Mouse (Mus musculus) urinary bladder, postnatal 14 days (tissue): ENCODE data around the gene Tshz2.
"Not testable (repeated sequence)": the region's sequence is repeated elsewhere in the genome, so short reads cannot be mapped to it uniquely, and the experiment has no call there.

ENCODE experiments used
- DNase-seq: peaks from one replicate; pipeline ENCODE4 v3.0.0; 2021; ENCODE audit warnings: low spot score

Gene Tshz2

GRCm38 (mm10) chr2:169814351-169814750, 181.5 kb downstream of the Tshz2 start:
- DNase-seq, result no peak

GRCm38 (mm10) chr2:169814757-169815156, 181.9 kb downstream of the Tshz2 start:
- no peak for DNase-seq

DNA sequence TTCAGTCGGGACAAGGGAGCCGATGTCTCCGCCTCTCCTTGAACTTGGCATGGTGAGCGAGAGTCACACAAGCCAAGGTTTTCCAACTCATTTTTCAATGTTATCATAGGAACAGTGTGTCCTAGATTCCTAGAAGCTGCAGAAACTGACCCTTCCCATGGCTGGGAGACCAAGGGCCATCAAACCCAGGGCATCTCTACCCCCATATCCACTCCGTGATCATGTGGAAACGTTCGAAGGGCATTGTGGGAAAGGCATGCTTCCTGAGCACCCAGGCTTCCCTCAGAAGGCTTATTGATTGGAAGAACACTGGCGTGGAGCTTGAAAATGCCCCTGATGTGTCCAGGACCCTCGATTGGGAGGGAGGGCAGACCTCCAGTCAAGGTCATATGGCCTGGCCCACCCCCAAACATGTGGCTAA, 188.2 kb downstream of the Tshz2 start:
- peak; percentile 27 for DNase-seq

DNA sequence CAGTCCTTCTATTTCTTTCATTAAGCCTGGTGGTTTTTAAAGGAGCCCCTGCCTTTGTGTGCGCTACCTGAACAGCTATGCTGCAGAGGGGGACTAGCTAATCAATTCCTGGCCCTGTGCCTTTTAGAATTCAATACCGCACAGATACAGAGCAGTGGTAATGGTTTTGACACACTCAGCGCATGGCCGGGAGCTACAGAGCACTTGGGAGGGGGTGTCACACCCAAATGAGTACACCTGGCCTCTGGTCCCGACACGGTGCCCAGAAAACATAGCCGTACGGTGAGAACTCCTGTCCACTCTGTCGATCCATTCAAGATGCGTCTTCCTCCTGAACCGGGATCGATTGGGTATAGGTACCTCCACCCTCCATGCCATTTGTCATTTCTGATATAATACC, 193.1 kb downstream of the Tshz2 start:
- DNase-seq, result no peak

DNA sequence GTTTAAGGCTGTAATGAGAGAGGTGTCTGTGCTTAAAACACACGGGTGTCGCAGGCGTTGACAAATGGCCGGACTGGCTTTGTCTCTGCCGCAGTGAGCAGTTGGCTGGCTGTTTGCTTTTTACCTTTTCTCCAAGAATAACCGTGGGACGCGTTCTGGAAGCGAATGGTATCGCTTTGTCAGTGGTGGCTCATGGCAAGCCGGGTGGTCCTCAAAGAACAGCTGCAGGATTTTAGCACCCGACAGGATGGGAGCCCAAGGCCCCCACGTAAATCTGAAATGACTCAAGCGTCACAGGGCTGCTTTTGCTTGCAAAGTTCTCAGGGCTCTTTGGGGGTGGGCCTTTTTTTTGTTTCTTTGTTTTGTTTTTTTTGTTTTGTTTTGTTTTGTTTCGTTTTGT, 193.5 kb downstream of the Tshz2 start:
- DNase-seq, result no peak

DNA sequence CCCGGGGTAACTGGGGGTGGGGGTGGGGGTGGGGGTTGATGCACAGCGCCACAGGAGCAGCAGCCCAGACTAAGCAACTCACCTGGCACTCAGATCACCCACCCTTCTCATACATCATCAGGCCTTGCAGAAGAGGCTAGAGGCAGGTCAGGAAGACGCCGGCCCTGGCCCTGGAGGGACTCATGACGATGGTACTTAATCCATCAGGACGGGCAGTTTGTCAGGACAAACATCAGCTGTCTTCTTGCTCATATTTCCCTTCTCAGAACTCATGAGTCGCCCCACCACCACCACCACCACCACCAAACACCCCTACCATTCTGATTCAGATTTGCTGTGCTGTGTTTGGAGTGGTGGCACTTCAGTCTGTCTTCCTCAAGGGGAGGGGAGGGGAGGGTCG, 194.0 kb downstream of the Tshz2 start:
- DNase-seq, result no peak

DNA sequence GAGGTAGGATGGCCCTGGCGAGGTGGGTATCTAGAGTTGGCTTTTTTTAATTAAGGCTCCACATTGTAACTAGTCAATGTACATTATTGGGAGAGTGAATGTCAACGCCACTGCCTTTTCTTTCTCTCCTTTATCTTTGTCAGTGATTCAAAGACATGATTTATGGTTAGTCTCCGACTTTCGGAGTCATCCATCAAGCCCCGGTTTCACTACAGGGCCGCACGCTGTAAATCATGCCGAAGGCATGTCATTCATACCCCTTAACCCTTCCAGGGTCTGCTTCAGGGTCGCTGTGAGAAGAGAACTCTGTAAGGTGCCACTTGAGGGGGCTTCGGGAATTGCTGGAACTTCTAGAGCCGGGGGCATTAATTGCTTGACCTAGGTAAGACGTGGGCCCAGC, 199.4 kb downstream of the Tshz2 start:
- DNase-seq, result no peak

DNA sequence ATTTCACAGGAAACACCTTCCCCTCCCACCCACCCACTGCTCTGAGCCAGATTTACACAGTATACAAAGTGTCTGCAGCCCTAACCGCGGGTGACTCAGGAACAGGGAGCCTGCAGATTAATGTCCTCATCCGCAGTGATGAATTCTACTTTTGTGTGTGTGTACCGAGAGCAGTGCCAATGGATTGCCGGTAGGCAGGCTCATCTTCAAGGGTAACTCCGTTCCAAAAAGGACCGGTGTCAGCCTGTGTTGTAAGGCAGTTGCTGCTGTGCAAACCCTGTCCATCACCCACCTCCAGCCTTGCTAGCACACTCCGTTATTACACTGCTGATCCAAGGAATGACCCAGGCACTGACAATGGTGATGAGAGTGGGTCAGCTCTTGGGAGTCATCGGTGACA, 200.8 kb downstream of the Tshz2 start:
- no peak for DNase-seq

GRCm38 (mm10) chr2:169834602-169835001, 201.8 kb downstream of the Tshz2 start:
- no peak for DNase-seq

GRCm38 (mm10) chr2:169837031-169837605, 204.3 kb downstream of the Tshz2 start:
- DNase-seq, result no peak

GRCm38 (mm10) chr2:169838521-169838920, 205.7 kb downstream of the Tshz2 start:
- DNase-seq, result no peak

- DNase-seq, result no peak
Observed at GRCm38 (mm10) chr2:169841442-169841841, 208.6 kb downstream of the Tshz2 start.

- no peak for DNase-seq
Observed at GRCm38 (mm10) chr2:169842494-169842893, 209.7 kb downstream of the Tshz2 start.

DNA sequence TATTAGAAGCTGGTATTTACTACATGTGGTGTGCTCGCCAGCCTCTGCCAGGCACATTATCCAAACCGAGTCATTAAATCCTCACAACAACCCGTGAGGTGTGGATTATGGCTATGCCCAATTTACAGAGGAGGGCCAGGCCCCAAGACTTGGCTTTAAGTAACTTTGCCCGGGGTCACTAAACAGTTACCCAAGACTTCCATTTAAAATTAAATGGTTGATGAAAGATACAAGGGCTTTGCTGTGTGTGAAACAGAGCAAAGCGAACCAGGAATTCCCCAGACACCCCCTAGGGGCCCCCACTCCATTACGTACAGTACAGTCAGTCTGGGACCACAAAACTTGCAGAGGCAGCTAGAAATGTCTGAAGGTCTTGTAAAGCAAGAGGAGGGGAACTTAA, 210.7 kb downstream of the Tshz2 start:
- no peak for DNase-seq

GRCm38 (mm10) chr2:169849077-169849476, 216.3 kb downstream of the Tshz2 start:
- DNase-seq, result peak; percentile 46

- DNase-seq, result no peak
Observed at GRCm38 (mm10) chr2:169849541-169849940, 216.7 kb downstream of the Tshz2 start.

DNA sequence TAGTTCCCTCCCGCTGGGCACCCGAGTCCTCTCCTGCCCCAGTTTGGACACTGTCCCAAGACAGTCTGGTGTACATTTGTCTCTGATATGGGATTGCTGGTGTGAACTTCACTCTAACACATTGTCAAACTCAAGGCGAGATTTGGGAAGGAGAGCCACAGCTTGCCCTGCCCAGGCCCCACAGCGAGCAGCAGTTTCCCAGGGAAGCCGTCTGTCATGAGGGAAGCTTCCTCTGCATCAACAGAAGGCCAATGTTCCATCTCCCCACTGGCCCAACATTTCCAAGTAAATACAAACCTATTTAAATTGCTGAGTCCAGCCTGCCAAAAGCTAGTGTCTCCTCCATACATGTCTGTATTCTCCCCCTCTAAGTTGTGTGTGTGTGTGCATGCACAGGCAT, 218.8 kb downstream of the Tshz2 start:
- no peak for DNase-seq

GRCm38 (mm10) chr2:169854491-169854890, 221.7 kb downstream of the Tshz2 start:
- DNase-seq, result no peak

DNA sequence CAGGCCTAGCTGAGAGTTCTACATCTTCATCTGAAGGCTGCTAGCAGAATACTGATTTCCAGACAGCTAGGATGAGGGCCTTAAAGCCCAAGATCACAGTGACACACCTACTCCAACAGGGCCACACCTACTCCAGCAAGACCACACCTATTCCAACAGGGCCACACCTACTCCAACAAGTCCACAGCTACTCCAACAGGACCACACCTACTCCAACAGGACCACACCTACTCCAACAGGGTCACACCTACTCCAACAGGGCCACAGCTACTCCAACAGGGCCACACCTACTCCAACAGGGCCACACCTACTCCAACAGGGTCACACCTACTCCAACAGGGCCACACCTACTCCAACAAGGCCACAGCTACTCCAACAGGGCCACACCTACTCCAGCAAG, 224.2 kb downstream of the Tshz2 start:
- DNase-seq, result not testable (repeated sequence)

- no peak for DNase-seq
Observed at GRCm38 (mm10) chr2:169859078-169859855, 226.5 kb downstream of the Tshz2 start.

DNA sequence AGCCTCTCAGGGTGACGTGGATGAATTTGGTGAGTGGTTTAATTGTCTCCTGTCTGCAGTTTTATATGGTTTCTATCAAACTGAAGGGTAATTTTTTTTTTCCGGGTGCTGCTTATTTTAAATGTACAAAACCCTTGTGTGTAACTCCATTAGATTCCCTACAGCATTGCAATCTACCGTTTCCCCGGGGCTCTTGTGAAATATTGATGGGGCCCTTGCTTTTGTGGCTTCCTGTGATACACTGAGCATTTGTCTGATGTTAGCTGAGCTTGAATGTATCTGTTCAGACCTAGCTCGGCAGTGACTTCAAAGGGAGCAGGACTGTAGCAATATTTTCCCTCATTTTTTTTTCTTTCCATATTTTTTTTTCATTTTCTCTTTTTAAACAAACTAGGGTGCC, 228.1 kb downstream of the Tshz2 start:
- no peak for DNase-seq

DNA sequence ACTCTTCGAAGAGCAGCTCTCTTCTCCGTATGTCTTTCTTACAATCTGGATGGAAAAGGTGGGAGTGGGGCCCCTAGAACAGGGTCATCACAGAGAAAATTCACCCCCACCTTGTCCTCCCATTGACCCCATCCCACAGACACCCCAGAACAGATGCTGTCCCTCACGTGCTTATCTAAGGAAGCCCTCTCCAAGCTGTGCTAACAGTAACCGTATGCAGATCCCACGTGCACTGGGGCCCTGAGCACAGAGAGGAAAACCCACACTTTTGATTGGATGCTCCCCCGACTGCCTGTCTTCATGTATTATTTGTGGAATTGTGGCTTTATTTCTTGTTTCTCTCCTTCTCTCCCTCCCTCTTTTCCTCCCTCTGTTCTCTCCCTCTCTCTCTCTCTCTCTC, 229.9 kb downstream of the Tshz2 start:
- DNase-seq, result no peak

- no peak for DNase-seq
Observed at GRCm38 (mm10) chr2:169869468-169869867, 236.7 kb downstream of the Tshz2 start.

DNA sequence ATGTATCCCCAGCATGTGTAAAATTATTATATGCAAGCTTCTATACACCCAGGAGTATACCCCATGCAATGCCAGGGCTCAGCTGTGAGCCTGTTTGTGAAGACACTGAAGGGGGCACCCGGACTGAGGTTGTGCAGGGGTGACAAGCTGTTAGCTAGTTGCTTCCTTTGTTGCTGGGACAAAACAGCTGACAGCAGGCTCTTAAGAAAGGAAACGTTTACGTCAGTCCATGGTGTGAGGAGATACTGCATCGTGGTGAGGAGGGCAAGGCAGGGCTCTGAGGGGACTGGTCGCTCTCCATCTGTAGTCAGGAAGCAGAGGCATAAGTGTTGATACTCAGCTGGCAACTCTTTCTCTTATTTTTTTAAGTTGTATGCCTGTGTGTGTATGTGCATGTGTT, 237.7 kb downstream of the Tshz2 start:
- no peak for DNase-seq
